Mouse (Mus musculus) adrenal gland, postnatal 36 days (tissue): ENCODE data around the gene Olfr917. TPM values are rescaled to one million over a fixed set of nuclear protein-coding genes. Genes with fewer than 3 reads are reported as not detected.
A peak's percentile ranks its signal among the peaks of the same experiment; 100 is the strongest.

Experiments used
- DNase-seq, 2 experiments: peaks; one replicate each; pipeline ENCODE4 v3.0.0; 2021; ENCODE audit warnings: mixed read lengths in 1 of 2
- long read RNA-seq, 2 experiments: library from polyadenylated mRNA; stranded (forward); transcript quantifications; one replicate each; pipeline ENCODE4 v2.0.0; 2021; ENCODE audit warnings: borderline sequencing depth in 2 of 2
- total RNA-seq, 2 experiments: library from RNA; stranded (reverse); gene quantifications; 2 replicates each; pipeline ENCODE4 v1.2.3; 2021

Gene Olfr917
- total RNA-seq, result not detected
- long read RNA-seq, experiment 1, result 0 reads
- long read RNA-seq, experiment 2, result 0 reads

DNA sequence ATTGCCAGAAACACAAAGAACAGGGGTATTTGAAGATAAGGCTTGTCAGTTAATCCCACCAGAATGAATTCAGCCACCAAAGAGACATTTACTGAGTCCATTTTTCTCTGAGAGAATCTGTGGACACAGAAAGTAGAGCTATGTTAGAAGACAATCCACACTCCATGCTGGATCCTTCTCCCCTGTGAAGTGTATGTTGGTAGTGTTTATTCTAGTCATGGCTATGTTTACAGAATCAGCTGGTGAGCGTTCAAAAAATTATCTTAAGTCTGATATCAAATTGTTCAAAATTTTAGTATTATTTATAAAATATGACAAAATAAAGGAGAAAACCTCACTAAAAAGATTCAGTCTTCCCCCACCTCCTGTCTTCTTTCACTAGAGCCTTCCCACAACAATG lies at the start of gene Olfr917:
TSS of gene Olfr917 (minus strand) at position 101 of the 400 bp plus-strand sequence.
- no peak for DNase-seq

DNA sequence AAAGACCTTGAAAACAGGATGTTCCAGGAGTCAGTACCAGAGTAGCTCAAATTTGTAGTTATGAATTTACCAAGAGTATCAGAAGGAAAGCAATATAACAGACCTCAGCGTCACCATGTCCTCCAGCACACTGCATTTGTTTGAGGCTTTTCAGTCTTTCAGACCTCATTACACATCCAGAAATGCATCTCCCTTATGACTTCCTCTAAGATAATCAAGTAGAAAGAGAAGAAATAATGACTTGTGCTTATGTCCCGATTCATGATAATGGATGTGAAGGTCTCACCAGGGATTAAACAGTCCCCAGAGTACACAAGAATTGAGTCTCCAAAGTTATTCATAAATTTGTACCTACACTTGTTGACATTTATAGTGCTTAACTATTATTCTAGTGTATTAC lies 8.9 kb upstream of the Olfr917 start, which contains the start of gene Olfr918:
TSS of gene Olfr918 (minus strand) at position 101 of the 400 bp plus-strand sequence.
- DNase-seq, result no peak

DNA sequence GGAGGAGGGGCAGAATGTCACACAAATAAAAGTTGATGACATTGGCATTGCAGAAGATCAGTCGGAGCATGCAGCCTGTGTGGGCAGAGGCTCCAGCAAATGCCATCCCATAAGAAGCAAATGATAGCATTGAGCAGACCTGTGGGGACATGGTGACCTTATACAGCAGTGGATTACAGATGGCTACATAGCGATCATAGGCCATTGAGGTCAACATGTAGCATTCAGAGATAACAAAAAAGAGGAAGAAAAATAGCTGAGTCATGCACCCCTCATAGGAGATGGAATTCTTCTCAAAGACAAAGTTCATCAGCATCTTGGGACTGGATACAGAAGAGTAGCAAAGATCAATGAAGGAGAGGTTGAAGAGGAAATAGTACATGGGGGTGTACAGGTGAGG lies 7.2 kb upstream of the Olfr917 start:
- no peak for DNase-seq

DNA sequence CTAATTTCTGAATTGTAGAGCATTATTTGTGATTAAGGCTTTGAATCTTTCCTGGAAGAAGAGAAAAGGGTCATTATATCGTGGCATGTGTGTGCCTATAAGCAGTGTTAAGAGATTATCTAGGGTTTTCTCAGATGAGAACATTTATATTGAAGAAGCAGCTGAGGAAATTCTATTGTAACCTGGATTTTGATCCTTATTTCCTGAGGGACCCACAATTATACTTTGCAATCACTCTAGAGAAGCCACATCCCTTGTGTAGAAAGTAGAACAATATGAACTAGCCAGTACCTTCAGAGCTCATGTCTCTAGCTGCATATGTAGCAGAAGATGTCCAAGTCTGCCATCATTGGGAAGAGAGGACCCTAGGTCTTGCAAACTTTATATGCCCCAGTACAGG lies 5.9 kb downstream of the Olfr917 start, which contains the start of gene Olfr916:
TSS of gene Olfr916 (minus strand) at position 101 of the 400 bp plus-strand sequence.
- no peak for DNase-seq

DNA sequence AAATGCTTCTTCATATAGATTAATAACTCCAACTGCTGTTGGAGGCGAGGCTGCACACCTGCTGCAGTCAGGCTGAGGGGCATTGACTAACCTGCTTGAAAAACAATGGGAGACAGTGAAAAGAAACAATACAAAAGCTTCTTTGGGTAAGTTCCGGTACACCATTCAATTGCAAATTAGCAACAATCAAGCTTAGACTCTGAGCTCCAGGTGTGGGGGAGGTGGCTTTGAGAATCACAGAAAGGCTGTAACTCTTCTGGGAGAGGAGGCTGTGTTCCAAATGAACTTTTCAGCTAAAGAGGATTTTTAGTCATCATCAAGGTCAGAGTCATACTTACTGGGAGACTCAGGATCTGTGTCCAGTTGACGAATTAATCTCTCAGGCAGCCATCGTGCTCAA lies 33.2 kb downstream of the Olfr917 start:
- DNase-seq, result peak in 1 of 2 experiments; percentile 1

Other genes starting within 250 kb of the Olfr917 start
- not detected for gene Olfr901, start 236.4 kb downstream of the Olfr917 start, total RNA-seq
- gene Olfr902, start 218.2 kb downstream of the Olfr917 start, total RNA-seq, result not detected
- gene Olfr904, start 202.7 kb downstream of the Olfr917 start, total RNA-seq, result not detected
- under 1 TPM in 1 of 2 experiments, not detected in 1; 0.13 TPM for gene Olfr905, start 194.7 kb downstream of the Olfr917 start, total RNA-seq
- gene Olfr906, start 178.8 kb downstream of the Olfr917 start, total RNA-seq, result not detected
- gene Olfr907, start 170.0 kb downstream of the Olfr917 start, total RNA-seq, result not detected
- gene Olfr911-ps1, start 144.3 kb downstream of the Olfr917 start, total RNA-seq, result not detected
- gene Olfr910, start 128.0 kb downstream of the Olfr917 start, total RNA-seq, result not detected
- not detected for gene Olfr912, start 85.7 kb downstream of the Olfr917 start, total RNA-seq
- not detected for gene Olfr913, start 73.1 kb downstream of the Olfr917 start, total RNA-seq
- not detected for gene Olfr914, start 60.7 kb downstream of the Olfr917 start, total RNA-seq
- not detected for gene Olfr916, start 6.0 kb downstream of the Olfr917 start, total RNA-seq
- gene Olfr918, start 8.8 kb upstream of the Olfr917 start, total RNA-seq, result not detected
- not detected for gene Olfr919, start 37.8 kb upstream of the Olfr917 start, total RNA-seq
- 10 to 100 TPM; 41.1 to 48.3 TPM for gene Vwa5a, start 52.4 kb upstream of the Olfr917 start, total RNA-seq
- under 1 TPM; 0.23 to 0.40 TPM for gene Olfr920, start 86.5 kb upstream of the Olfr917 start, total RNA-seq
- gene Olfr921, start 107.2 kb upstream of the Olfr917 start, total RNA-seq, result not detected
- not detected for gene Olfr922, start 148.8 kb upstream of the Olfr917 start, total RNA-seq
- gene Olfr923, start 160.7 kb upstream of the Olfr917 start, total RNA-seq, result not detected
- not detected for gene Olfr924, start 178.6 kb upstream of the Olfr917 start, total RNA-seq
- not detected for gene Olfr26, start 189.2 kb upstream of the Olfr917 start, total RNA-seq
- gene Olfr926, start 211.3 kb upstream of the Olfr917 start, total RNA-seq, result not detected